Mouse (Mus musculus) lung, postnatal 25 days (tissue): Measurements from ENCODE around the gene Atg7.

Source experiments
- DNase-seq: peaks from one replicate; pipeline ENCODE4 v3.0.0; 2022; ENCODE audit warnings: low spot score

Gene Atg7

DNA sequence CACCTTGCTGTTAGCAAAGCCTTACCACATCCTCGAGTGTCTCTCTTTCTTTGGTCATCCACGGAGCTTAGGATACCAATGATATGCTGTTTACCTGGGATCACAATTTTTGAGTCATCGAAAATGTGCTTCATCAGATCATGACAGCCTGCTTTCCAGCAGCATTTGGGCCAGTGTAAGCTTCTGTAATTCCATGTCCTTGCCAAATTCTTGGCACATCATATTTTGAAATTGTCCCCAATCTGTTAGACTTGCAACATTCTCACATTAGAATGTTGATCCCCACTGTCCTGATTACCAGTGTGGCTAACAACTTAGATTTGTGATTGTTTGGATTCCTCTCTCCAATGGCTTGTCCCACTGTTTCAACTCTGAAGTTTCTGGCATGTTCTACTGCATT, 144.7 kb downstream of the Atg7 start:
- DNase-seq, result no peak

DNA sequence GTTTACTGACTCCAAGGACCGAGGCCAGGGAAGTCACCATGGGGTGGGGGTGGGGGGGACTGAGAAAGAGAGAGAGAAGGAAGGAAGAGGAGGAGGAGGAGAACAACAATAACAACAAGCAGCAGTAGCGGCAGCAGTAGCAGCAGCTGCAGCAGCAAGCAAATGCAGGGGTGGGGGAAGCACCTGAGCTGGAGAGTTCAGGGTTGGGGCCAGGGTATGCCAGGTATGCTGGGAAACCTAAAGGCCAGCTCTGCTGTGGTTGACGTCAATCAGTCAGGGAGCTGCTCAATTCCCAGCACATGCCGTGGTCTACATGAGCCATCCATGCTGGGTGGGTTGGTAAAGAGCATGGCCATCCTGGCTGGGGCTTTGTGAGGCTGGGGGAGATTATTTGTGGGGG, 145.8 kb downstream of the Atg7 start:
- no peak for DNase-seq

GRCm38 (mm10) chr6:114790084-114790483, 147.2 kb downstream of the Atg7 start:
- DNase-seq, result no peak

- no peak for DNase-seq
Observed at GRCm38 (mm10) chr6:114790902-114791301, 148.0 kb downstream of the Atg7 start.

DNA sequence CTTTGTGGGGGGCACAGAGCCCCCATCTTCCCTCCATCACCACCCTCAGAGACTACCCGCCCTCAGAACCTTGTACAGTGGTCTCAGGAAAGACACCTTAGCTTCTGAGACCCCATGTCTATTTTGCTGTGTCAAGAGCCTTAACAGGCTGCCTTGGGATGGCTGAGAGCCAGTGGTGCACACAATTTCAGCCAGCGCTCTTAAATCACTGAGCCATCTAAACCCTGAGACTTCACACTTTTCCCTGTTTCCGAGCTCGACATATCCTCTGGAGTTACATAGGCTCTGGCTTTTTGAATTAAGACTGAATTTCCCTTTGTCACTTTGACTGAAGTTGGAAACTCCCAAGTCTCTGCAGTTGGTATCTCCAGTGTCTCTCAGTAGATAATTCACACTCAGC, 148.9 kb downstream of the Atg7 start:
- DNase-seq, result no peak

- no peak for DNase-seq
Observed at GRCm38 (mm10) chr6:114794706-114795105, 151.8 kb downstream of the Atg7 start.

DNA sequence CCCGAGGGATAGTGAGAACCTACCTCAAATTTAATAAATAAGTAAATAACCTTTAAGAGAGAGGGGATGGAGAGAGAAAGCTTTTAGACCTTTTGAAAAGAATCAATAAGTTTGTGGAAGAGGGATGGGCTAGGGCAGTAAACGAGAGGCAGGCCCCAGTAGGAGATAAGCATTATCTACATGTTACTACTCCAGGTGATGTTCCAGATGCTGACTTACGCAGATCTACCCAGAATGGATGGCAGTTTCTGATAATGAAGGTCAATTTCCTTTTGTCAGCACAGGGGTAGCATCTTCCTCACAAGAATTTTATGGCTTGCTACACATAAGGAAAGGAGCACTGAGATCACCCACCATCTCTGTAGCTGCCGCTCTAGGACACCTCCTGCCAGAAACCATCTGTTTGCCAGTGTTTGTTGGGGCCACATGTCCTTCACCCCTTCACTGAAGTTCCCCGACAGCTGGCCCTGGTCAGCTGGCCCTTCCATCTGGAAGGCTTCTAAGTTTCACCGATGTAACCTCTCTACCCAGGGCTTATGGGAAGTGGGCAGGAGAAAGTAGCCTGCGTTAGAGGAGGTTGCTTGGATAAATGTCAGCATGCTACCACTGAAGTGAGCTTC, 152.9 kb downstream of the Atg7 start:
- no peak for DNase-seq

DNA sequence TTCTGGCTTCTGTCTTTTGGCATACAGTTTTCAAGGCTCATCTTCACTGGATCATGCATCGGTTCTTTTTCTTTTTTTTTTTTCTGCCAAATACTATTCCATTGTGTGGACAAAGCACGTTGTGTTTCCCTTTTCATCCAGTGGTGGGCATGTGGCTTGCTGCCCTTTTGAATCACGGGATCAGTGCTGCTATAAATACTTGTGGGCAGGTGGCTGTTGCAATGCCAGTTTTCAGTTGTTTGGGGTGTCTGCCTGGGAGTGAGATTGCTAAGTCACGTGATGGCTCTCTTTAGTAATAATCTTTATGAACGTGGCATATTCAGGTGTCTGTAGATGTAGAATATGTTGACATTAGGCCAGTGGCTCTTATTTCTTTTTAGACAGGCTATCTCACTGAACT, 155.0 kb downstream of the Atg7 start:
- no peak for DNase-seq

- DNase-seq, result no peak
Observed at GRCm38 (mm10) chr6:114798715-114799114, 155.8 kb downstream of the Atg7 start.

DNA sequence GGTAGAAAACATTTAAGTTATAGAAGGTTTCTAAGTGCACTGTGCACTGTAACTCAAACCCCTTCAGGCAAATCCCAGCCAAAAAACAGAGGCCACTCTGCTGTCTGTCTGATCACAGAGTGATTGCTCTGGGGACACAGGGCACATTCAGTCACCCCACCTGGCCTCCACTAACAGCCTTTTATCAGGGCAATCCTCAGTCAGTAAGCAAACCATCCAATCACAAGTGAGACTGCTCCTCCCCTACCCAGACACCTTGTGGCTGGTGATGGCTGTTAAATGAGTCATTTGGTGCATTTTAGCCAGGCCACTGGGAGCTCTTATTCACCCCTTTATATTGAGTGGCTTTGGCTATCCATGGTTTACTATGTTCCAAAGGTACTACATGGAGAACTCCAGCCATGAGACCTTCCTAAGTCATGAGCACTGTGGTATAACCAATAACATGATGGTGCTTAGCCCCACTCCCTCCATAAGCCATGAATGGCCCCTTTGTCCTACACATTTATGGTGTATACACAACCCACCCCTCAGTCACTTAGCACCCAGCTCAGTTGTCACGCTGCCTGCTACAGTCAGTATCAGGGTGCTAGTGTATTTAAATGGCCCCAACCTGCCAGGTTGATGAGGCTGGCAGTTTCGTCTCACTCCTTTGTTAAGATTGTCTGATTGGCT, 157.5 kb downstream of the Atg7 start:
- DNase-seq, result no peak

DNA sequence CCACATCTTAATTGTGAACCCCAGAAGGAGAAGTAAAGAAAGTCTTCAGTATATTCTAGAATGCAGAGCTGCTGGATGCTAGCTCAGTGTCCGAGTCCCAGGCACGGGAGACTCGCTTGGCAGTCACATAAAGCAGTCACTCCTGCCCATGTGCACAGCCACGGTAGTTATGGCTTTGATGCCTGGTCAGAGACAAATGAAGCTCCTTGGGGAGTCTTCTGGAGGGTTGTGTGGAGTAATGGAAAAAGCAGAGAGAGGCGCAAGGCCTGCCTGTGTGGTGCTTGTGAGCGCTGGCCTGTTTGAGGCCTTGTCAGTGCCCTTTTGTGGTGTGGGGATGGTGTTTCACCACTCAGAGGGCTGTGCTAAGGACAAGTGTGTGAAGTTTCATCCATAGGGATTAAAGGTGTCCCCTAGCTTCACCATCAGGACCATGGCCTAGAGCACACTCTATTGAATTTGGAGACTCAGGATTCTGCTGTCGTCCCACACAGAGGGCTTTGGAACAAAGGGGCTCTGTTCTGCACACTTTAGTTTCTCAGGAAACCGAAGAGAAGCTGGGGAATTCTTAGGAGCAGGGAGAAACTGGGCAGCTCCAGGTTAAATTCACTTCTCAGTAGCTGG, 161.1 kb downstream of the Atg7 start:
- DNase-seq, result no peak

GRCm38 (mm10) chr6:114804866-114805265, 162.0 kb downstream of the Atg7 start:
- DNase-seq, result no peak

- no peak for DNase-seq
Observed at GRCm38 (mm10) chr6:114805927-114806326, 163.0 kb downstream of the Atg7 start.

GRCm38 (mm10) chr6:114807474-114807873, 164.6 kb downstream of the Atg7 start:
- no peak for DNase-seq

DNA sequence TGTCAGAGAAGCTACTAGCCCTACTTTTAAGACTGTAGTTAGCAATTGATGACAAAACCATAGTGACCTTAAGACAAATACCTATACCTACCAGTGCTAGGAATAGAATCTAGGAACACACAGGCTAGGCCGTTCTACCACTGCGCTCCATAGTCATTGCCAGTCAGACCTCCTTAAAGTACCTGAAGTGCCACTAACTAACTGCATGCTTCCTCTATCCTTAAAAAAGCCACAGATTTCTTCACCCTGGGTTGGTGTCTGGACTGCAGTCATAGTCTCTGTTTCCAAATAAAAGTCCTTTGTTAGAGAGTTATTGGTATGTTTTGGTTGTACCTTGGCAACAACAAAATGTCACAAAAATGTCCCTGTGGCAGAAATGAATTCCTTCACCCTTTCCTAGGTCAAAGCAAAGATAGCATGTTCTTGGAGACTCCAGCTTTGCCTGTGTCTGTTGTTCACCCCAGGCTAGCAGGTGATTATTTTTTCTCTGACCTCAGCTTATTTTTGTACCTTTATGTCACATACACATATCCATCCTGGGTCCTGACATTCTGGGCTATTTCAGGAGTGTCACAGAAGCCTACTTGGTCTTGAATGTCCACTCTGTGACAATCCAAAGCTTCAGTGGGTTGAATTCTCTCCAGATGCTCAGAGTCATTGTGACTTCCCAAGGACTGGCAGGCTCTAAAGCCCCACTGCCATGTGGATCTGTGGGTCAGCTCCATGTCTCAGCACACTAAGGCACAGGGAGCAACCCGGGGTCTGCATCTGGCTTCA, 165.9 kb downstream of the Atg7 start:
- DNase-seq, result no peak

DNA sequence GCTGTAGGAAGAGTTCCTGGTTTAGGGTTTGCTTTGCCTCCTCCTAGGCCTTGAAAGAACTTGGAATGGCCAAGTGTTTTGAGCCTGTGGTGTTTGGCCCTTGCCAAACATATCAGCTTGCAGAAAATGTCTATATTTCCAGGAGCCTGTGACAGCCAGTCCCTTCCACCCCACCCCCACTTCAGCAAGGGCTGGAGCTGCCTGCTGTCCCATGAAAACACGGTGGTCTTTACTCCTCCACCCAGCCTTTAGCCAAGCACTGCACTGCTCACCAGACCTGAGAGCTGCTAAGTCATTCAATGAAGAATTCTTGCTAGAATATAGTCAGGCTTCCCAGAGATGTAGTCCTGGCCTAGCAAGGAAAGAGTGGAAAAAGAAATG, 166.5 kb downstream of the Atg7 start:
- DNase-seq, result no peak

DNA sequence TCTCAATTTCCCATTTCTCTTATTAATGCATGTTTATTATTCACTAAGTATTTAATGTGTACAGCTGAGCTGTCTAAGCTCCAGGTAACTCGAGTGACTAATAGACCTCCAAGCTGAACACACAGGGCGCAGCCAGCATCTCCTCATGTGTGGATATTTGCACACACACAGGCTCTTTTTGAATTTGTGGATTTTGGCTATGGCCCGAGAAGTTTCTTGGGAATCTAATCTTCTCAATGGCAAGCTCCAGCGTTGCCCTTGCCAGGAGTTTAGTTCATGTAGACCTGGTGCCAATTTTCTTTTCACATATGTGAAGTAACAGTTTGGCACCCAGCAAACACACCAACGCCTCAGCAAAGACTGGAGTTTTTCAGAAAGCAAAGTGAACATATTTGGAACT, 169.4 kb downstream of the Atg7 start:
- peak; percentile 43 for DNase-seq

DNA sequence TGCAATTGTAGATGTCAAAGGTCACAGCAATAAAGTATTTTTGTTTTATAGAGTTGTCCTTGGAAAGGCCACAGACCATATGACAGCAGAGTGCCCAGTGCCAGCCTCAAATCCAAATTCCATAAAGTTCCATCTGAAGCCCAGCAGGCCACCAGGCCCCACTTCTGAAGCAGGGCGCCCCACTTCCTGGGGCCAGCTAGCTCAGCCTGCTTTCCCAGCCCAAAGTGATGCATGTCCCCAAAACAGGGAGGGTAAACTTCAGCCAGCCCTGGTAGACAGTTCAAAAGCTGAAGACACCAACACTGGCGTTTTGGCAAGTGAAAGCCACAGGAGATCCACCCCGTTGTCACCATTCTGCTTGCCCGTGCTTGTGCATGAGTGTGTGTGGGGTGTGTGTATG, 169.9 kb downstream of the Atg7 start:
- DNase-seq, result no peak

- DNase-seq, result no peak
Observed at GRCm38 (mm10) chr6:114814199-114814881, 171.4 kb downstream of the Atg7 start.

DNA sequence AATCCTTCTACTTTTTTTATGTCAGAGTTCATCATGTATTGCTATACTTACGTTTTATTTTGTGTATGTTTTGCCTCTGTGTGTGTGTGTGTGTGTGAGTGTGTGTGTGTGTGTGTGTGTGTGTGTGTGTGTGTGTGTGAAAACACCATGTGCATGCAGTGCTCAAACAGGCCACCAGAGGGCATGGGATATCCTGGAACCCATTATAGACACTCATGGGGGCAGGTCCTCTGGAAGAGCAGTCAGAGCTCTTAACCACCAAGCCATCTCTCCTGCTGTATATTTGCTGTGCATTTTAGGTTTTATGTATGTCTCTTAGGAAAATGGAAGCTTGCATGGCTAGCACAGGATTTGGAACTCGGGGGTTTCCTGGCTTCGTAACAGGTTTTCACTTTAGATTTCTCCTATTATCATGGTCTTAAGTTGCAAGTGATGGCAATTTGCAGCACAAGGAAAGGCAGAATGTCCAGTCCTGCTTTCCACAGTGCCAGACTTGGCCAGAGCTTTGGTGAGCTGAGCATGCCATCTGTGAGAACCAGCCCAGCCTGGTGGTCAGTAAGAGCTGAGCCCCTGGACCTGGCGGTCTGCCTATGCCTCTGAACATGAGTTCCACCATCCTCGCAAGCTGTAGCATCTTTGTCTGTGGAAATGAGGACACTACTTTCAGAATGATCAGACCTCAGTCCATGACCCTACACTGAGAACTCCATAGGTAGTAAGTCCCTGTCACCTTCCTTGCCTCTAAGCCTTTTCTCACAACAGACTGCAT, 172.2 kb downstream of the Atg7 start:
- no peak for DNase-seq

- no peak for DNase-seq
Observed at GRCm38 (mm10) chr6:114817948-114818347, 175.1 kb downstream of the Atg7 start.

- DNase-seq, result peak; percentile 48
Observed at GRCm38 (mm10) chr6:114818471-114818870, 175.6 kb downstream of the Atg7 start.
